Mouse (Mus musculus) neural tube, embryonic 14.5 days (tissue): ENCODE results near the gene Zmiz2. TPM values are rescaled to one million over a fixed set of nuclear protein-coding genes. Genes with fewer than 3 reads are reported as not detected.
A peak's percentile ranks its signal among the peaks of the same experiment; 100 is the strongest.

Source experiments
- ATAC-seq: fragments of 200-750 bp; cut with Nextera tagmentation; 2 replicates; pipeline ENCODE4 v1.8.0; 2017; ENCODE audit warnings: low read depth, mild to moderate bottlenecking, moderate TSS enrichment, moderate library complexity
- H3K27ac ChIP-seq: fragments of 300-500 bp; sonication (generic); 2 replicates; pipeline ENCODE4 v1.5.1; 2014; ENCODE audit warnings: low read depth, mild to moderate bottlenecking, control low read depth, low read length, moderate library complexity, mixed read lengths
- H3K27me3 ChIP-seq: fragments of 300-500 bp; sonication (generic); 2 replicates; pipeline ENCODE4 v1.6.1; 2014; ENCODE audit warnings: low read length; ENCODE audit not compliant: control insufficient read depth, insufficient read depth
- H3K36me3 ChIP-seq: fragments of 300-500 bp; sonication (generic); 2 replicates; pipeline ENCODE4 v1.6.1; 2014; ENCODE audit warnings: low read length, mixed read lengths; ENCODE audit not compliant: control insufficient read depth, insufficient read depth
- H3K4me1 ChIP-seq: fragments of 300-500 bp; sonication (generic); 2 replicates; pipeline ENCODE4 v1.6.1; 2014; ENCODE audit warnings: low read length; ENCODE audit not compliant: control insufficient read depth, insufficient read depth
- H3K4me2 ChIP-seq: fragments of 300-500 bp; sonication (generic); 2 replicates; pipeline ENCODE4 v1.6.1; 2014; ENCODE audit warnings: mild to moderate bottlenecking, low read depth, low read length, control low read depth
- H3K4me3 ChIP-seq: fragments of 300-500 bp; sonication (generic); 2 replicates; pipeline ENCODE4 v1.5.1; 2014; ENCODE audit warnings: low read depth, low read length, control low read depth, mixed read lengths
- H3K9ac ChIP-seq: fragments of 300-500 bp; sonication (generic); replicated peaks from 2 replicates; pipeline ENCODE4 v1.6.1; 2014; ENCODE audit warnings: low read depth, mild to moderate bottlenecking, control low read depth, low read length, mixed read lengths
- H3K9me3 ChIP-seq: fragments of 300-500 bp; sonication (generic); 2 replicates; pipeline ENCODE4 v1.6.1; 2016; ENCODE audit warnings: low read length; ENCODE audit not compliant: control insufficient read depth
- WGBS: fragments of 180-500 bp; shearing (Covaris S2); extraction: QIAGEN DNeasy Blood & Tissue Kit; methylation state at CpG from one replicate; pipeline ENCODE4 v1.1.7; 2014; 5-methylcytosine and 5-hydroxymethylcytosine counted together
- polyA plus RNA-seq: library from polyadenylated mRNA; unstranded; fragments of >200 nt; fragmentation: Nextera tagmentation; extraction: Ambion mirVana; gene quantifications from 2 replicates; pipeline ENCODE4 v1.2.1, GENCODE M21; 2014

Zmiz2 gene
- polyA plus RNA-seq, 1 experiment from 2014 or later, result 32.8 TPM

- Histone ChIP-seq H3K36me3 (peaks cover 32% of the 10 kb centered on the region; the same call in 1 of the 2 replicates), H3K27me3 (no peaks in the 10 kb centered on the region; the same call in 1 of the 2 replicates), H3K9me3 (no peaks in the 10 kb centered on the region), H3K27ac (no peak overlapping the region), H3K4me3 (no peak overlapping the region), H3K9ac (no peak overlapping the region), H3K4me2 (no peak overlapping the region), H3K4me1 (peaks cover 16% of the 10 kb centered on the region)
- no peak for ATAC-seq
- 93% methylated on average over 8 of the region's 8 CpGs for WGBS
Measured at GRCm38 (mm10) chr11:6391516-6392276, 2.8 kb downstream of the Zmiz2 start.

- H3K4me1 ChIP-seq, result peaks cover 16% of the 10 kb centered on the region
- WGBS, result 86% methylated on average over 6 of the region's 6 CpGs
- no peak overlapping the region for H3K9ac ChIP-seq
- H3K9me3 ChIP-seq, result no peaks in the 10 kb centered on the region
- H3K27me3 ChIP-seq, result no peaks in the 10 kb centered on the region; the same call in 1 of the 2 replicates
- no peak overlapping the region for H3K4me2 ChIP-seq
- ATAC-seq, result no peak
- no peak overlapping the region for H3K4me3 ChIP-seq
- H3K27ac ChIP-seq, result no peak overlapping the region
- peaks cover 43% of the 10 kb centered on the region; the same call in 1 of the 2 replicates for H3K36me3 ChIP-seq
Measured at GRCm38 (mm10) chr11:6392857-6393256, 4.0 kb downstream of the Zmiz2 start.

GRCm38 (mm10) chr11:6393866-6394265 is 5.0 kb downstream of the Zmiz2 start:
- no peak for ATAC-seq
- peaks cover 50% of the 10 kb centered on the region; the same call in 1 of the 2 replicates for H3K36me3 ChIP-seq

GRCm38 (mm10) chr11:6395565-6395964 is 6.7 kb downstream of the Zmiz2 start:
- Histone ChIP-seq H3K9ac (no peak overlapping the region), H3K36me3 (peaks cover 63% of the 10 kb centered on the region), H3K27me3 (no peaks in the 10 kb centered on the region), H3K27ac (no peak overlapping the region), H3K9me3 (no peaks in the 10 kb centered on the region), H3K4me2 (no peak overlapping the region), H3K4me3 (no peak overlapping the region), H3K4me1 (peaks cover 9% of the 10 kb centered on the region; the same call in 1 of the 2 replicates)
- 68% methylated on average over 5 of the region's 5 CpGs for WGBS
- no peak for ATAC-seq

More at GRCm38 (mm10) chr11:6393866-6394265, 5.0 kb downstream of the Zmiz2 start:
- Histone ChIP-seq H3K4me3 (no peak overlapping the region), H3K27me3 (no peaks in the 10 kb centered on the region; the same call in 1 of the 2 replicates), H3K9me3 (no peaks in the 10 kb centered on the region), H3K27ac (no peak overlapping the region), H3K9ac (no peak overlapping the region), H3K4me1 (peaks cover 16% of the 10 kb centered on the region), H3K4me2 (no peak overlapping the region)
- 80% methylated on average over 1 of the region's 1 CpGs for WGBS

- H3K27me3 ChIP-seq, result no peaks in the 10 kb centered on the region
- H3K4me2 ChIP-seq, result no peak overlapping the region
- H3K9me3 ChIP-seq, result no peaks in the 10 kb centered on the region
- no peak for ATAC-seq
- H3K4me1 ChIP-seq, result no peaks in the 10 kb centered on the region
- peaks cover 80% of the 10 kb centered on the region for H3K36me3 ChIP-seq
- no peak overlapping the region for H3K4me3 ChIP-seq
- no peak overlapping the region for H3K27ac ChIP-seq
- WGBS, result 97% methylated on average over 10 of the region's 10 CpGs
- H3K9ac ChIP-seq, result no peak overlapping the region
Measured at GRCm38 (mm10) chr11:6398141-6398540, 9.3 kb downstream of the Zmiz2 start.

- H3K4me3 ChIP-seq, result no peak overlapping the region
- 90% methylated on average over 19 of the region's 19 CpGs for WGBS
- no peaks in the 10 kb centered on the region; the same call in 1 of the 2 replicates for H3K4me1 ChIP-seq
- H3K27me3 ChIP-seq, result no peaks in the 10 kb centered on the region
- H3K36me3 ChIP-seq, result peaks cover 72% of the 10 kb centered on the region
- no peak overlapping the region for H3K9ac ChIP-seq
- ATAC-seq, result no peak
- H3K9me3 ChIP-seq, result no peaks in the 10 kb centered on the region
- H3K4me2 ChIP-seq, result no peak overlapping the region
- H3K27ac ChIP-seq, result no peak overlapping the region
Measured at GRCm38 (mm10) chr11:6402515-6403510, 13.9 kb downstream of the Zmiz2 start.

- Histone ChIP-seq H3K4me3 (no peak overlapping the region), H3K27me3 (no peaks in the 10 kb centered on the region), H3K4me1 (no peaks in the 10 kb centered on the region; the same call in 1 of the 2 replicates), H3K4me2 (no peak overlapping the region), H3K27ac (no peak overlapping the region), H3K9me3 (no peaks in the 10 kb centered on the region), H3K9ac (no peak overlapping the region), H3K36me3 (peaks cover 65% of the 10 kb centered on the region)
- no peak for ATAC-seq
- 95% methylated on average over 5 of the region's 5 CpGs for WGBS
Measured at GRCm38 (mm10) chr11:6403830-6404405, 15.0 kb downstream of the Zmiz2 start.

GRCm38 (mm10) chr11:6404699-6405566 is 16.1 kb downstream of the Zmiz2 start:
- no peak for ATAC-seq
- H3K4me3 ChIP-seq, result no peak overlapping the region
- no peak overlapping the region for H3K4me2 ChIP-seq
- no peaks in the 10 kb centered on the region for H3K27me3 ChIP-seq
- H3K36me3 ChIP-seq, result peaks cover 55% of the 10 kb centered on the region
- no peaks in the 10 kb centered on the region; the same call in 1 of the 2 replicates for H3K4me1 ChIP-seq
- WGBS, result 93% methylated on average over 9 of the region's 9 CpGs
- H3K9me3 ChIP-seq, result no peaks in the 10 kb centered on the region
- no peak overlapping the region for H3K9ac ChIP-seq
- peak overlapping the region; percentile 48 for H3K27ac ChIP-seq
